In genomic region chr4:48746237-48746636, GRCm38 (mm10) we compare ENCODE assay signal across 28 mouse cellular contexts.
DNase-seq lines count a peak whose midpoint lies in the region; ATAC-seq lines count a peak whose summit lies in the region.
"Had no signal": no experiment of that assay in that cellular context is flagged by ENCODE, and none has a peak within 500 bp of the region (broad histone marks: within the 10 kb centered on the region; RNA-seq: fewer than 3 reads in every experiment).

No protein-coding gene starts in this region.

- H3K27me3 ChIP-seq in kidney, embryonic 16.5 days (ENCODE audit: insufficient read depth, low read length), result no peaks in the 10 kb centered on the region
- no peaks in the 10 kb centered on the region for H3K27me3 ChIP-seq in lung, embryonic 15.5 days
- H3K27me3 ChIP-seq in lung, embryonic 16.5 days (ENCODE audit: control insufficient read depth, insufficient read depth, low read depth, low read length), result no peaks in the 10 kb centered on the region
- H3K27me3 ChIP-seq: embryonic facial prominence, embryonic 13.5 days; forebrain, embryonic 12.5 days; hindbrain, embryonic 13.5 days had no signal

- H3K27ac ChIP-seq in kidney, embryonic 16.5 days (ENCODE audit: low read length), result 0 out of 2 replicates have a peak overlapping the region, but pooled peaks have one; percentile 18
- H3K27ac ChIP-seq in lung, embryonic 15.5 days, result peak overlapping the region; percentile 1; the same call in 1 of the 2 replicates
- peak overlapping the region; percentile 50; the same call in 1 of the 2 replicates for H3K27ac ChIP-seq in lung, embryonic 16.5 days (ENCODE audit: low read length)
- H3K27ac ChIP-seq: embryonic facial prominence, embryonic 10.5 days; embryonic facial prominence, embryonic 13.5 days; forebrain, embryonic 12.5 days; hindbrain, embryonic 10.5 days; hindbrain, embryonic 13.5 days had no signal

- WGBS in kidney, embryonic 16.5 days, result 54% methylated on average over 3 of the region's 3 CpGs
- 46% methylated on average over 3 of the region's 3 CpGs for WGBS in lung, embryonic 15.5 days
- 44% methylated on average over 3 of the region's 3 CpGs for WGBS in lung, embryonic 16.5 days

- no peaks in the 10 kb centered on the region for H3K4me1 ChIP-seq in kidney, embryonic 16.5 days (ENCODE audit: insufficient read depth, low read length)
- peaks cover 4% of the 10 kb centered on the region; the same call in 1 of the 2 replicates for H3K4me1 ChIP-seq in lung, embryonic 15.5 days
- peaks cover 9% of the 10 kb centered on the region for H3K4me1 ChIP-seq in lung, embryonic 16.5 days (replicated peaks; ENCODE audit: control insufficient read depth, insufficient read depth, low read length)
- H3K4me1 ChIP-seq: embryonic facial prominence, embryonic 13.5 days; forebrain, embryonic 12.5 days; hindbrain, embryonic 10.5 days had no signal

- ATAC-seq in kidney, embryonic 16.5 days (ENCODE audit: low FRiP score, low TSS enrichment), result peak; percentile 61; the same call in 1 of the 2 replicates
- no peak for ATAC-seq in lung, embryonic 15.5 days (ENCODE audit: borderline replicate concordance, extremely low read depth, low FRiP score, low TSS enrichment)
- peak; percentile 73 for ATAC-seq in lung, embryonic 16.5 days (ENCODE audit: low read depth)
- ATAC-seq: activated CD4-positive, CD25-positive, alpha-beta regulatory T cell, adult 4 months; CD4-positive, CD25-positive, alpha-beta regulatory T cell, adult 4 months; forebrain, embryonic 16.5 days had no signal

- no peak overlapping the region for H3K4me3 ChIP-seq in kidney, embryonic 16.5 days (ENCODE audit: low read length)
- H3K4me3 ChIP-seq in lung, embryonic 15.5 days, result no peak overlapping the region
- no peak overlapping the region for H3K4me3 ChIP-seq in lung, embryonic 16.5 days (ENCODE audit: low read length)
- H3K4me3 ChIP-seq: embryonic facial prominence, embryonic 10.5 days; embryonic facial prominence, embryonic 13.5 days; erythroblast, embryonic 14.5 days; forebrain, embryonic 12.5 days; hindbrain, embryonic 10.5 days; hindbrain, embryonic 13.5 days had no signal

- intact Hi-C loops in left cerebral cortex, postnatal 25 days (cut with DNase I), result no loop called here

- no peaks in the 10 kb centered on the region for H3K36me3 ChIP-seq in kidney, embryonic 16.5 days (ENCODE audit: insufficient read depth, low read length)
- H3K36me3 ChIP-seq in lung, embryonic 15.5 days, result no peaks in the 10 kb centered on the region
- no peaks in the 10 kb centered on the region for H3K36me3 ChIP-seq in lung, embryonic 16.5 days (ENCODE audit: control insufficient read depth, insufficient read depth, low read length)
- H3K36me3 ChIP-seq: embryonic facial prominence, embryonic 10.5 days; embryonic facial prominence, embryonic 13.5 days; forebrain, embryonic 12.5 days; hindbrain, embryonic 10.5 days; hindbrain, embryonic 13.5 days had no signal

- no peaks in the 10 kb centered on the region for H3K9me3 ChIP-seq in kidney, embryonic 16.5 days (ENCODE audit: low read length)
- H3K9me3 ChIP-seq in lung, embryonic 15.5 days, result no peaks in the 10 kb centered on the region
- H3K9me3 ChIP-seq in lung, embryonic 16.5 days (ENCODE audit: control insufficient read depth, low read length), result no peaks in the 10 kb centered on the region
- H3K9me3 ChIP-seq: embryonic facial prominence, embryonic 10.5 days; embryonic facial prominence, embryonic 13.5 days; forebrain, embryonic 12.5 days; hindbrain, embryonic 13.5 days had no signal

- DNase-seq in kidney, postnatal 36 days, result no peak
- DNase-seq in lung, postnatal 14 days, result peak; percentile 8
- no peak for DNase-seq in thymus, postnatal 0 days (ENCODE audit: low spot score)
- DNase-seq in left cerebral cortex, postnatal 25 days (ENCODE audit: low spot score in 2 of 2), result no peak
- no peak for DNase-seq in urinary bladder, postnatal 4 days (ENCODE audit: low spot score in 2 of 2)
- DNase-seq: adrenal gland, adult 8-10 months; adrenal gland, postnatal 25 days; cerebellum, adult 11-12 months; cerebellum, adult 8-10 months; cerebellum, postnatal 10 days; cerebellum, postnatal 36 days; embryo, embryonic 11 days; gastrocnemius, postnatal 10 days; gastrocnemius, postnatal 36 days; heart, postnatal 36 days had no signal

- H3K4me2 ChIP-seq in kidney, embryonic 16.5 days (replicated peaks; ENCODE audit: low read depth, low read length), result no peak overlapping the region
- no peak overlapping the region for H3K4me2 ChIP-seq in lung, embryonic 15.5 days
- H3K4me2 ChIP-seq in lung, embryonic 16.5 days (ENCODE audit: low read depth, low read length), result no peak overlapping the region
- H3K4me2 ChIP-seq: embryonic facial prominence, embryonic 13.5 days; forebrain, embryonic 12.5 days; heart, embryonic 11.5 days; hindbrain, embryonic 13.5 days had no signal

- no peak overlapping the region for H3K9ac ChIP-seq in kidney, embryonic 16.5 days (replicated peaks; ENCODE audit: low read length)
- no peak overlapping the region for H3K9ac ChIP-seq in lung, embryonic 15.5 days
- no peak overlapping the region for H3K9ac ChIP-seq in lung, embryonic 16.5 days (ENCODE audit: low read length)
- H3K9ac ChIP-seq: embryonic facial prominence, embryonic 13.5 days; forebrain, embryonic 12.5 days; hindbrain, embryonic 13.5 days had no signal
